Mouse (Mus musculus) ES-Bruce4 (cell line): ENCODE data around the gene Zfp276. TPM values are rescaled to one million over a fixed set of nuclear protein-coding genes. Genes with fewer than 3 reads are reported as not detected.

Experiments
- H3K27ac ChIP-seq: 2 replicates; pipeline ENCODE4 v1.5.1; 2012; ENCODE audit warnings: low read length, inconsistent platforms; ENCODE audit not compliant: insufficient read depth
- H3K27me3 ChIP-seq: 2 replicates; pipeline ENCODE4 v1.6.1; 2012; ENCODE audit warnings: mild to moderate bottlenecking, low read length, inconsistent platforms; ENCODE audit not compliant: control insufficient read depth, poor library complexity, insufficient read depth, severe bottlenecking
- H3K36me3 ChIP-seq: 2 replicates; pipeline ENCODE4 v1.6.1; 2012; ENCODE audit warnings: inconsistent platforms, mild to moderate bottlenecking, low read length, moderate library complexity; ENCODE audit not compliant: control insufficient read depth, poor library complexity, insufficient read depth, severe bottlenecking
- H3K4me1 ChIP-seq: one replicate; pipeline ENCODE4 v1.8.1; 2011; ENCODE audit warnings: low read length; ENCODE audit not compliant: control insufficient read depth, insufficient read depth
- H3K4me3 ChIP-seq: 2 replicates; pipeline ENCODE4 v1.5.1; 2011; ENCODE audit warnings: low read depth, mild to moderate bottlenecking, low read length
- H3K9ac ChIP-seq: 2 replicates; pipeline ENCODE4 v1.6.1; 2012; ENCODE audit warnings: low read depth, mild to moderate bottlenecking, inconsistent platforms; ENCODE audit not compliant: poor library complexity, severe bottlenecking
- H3K9me3 ChIP-seq: replicated peaks from 2 replicates; pipeline ENCODE4 v1.6.1; 2012; ENCODE audit warnings: mild to moderate bottlenecking, low read length, inconsistent platforms; ENCODE audit not compliant: control insufficient read depth, poor library complexity, insufficient read depth, severe bottlenecking
- CTCF ChIP-seq: IDR thresholded peaks from one replicate; pipeline ENCODE4 v1.8.1; 2011; ENCODE audit warnings: low read depth, low read length
- EP300 ChIP-seq: IDR thresholded peaks from 2 replicates; pipeline ENCODE4 v1.6.1; 2011; ENCODE audit warnings: low read depth, low read length; ENCODE audit not compliant: insufficient read depth
- POLR2A ChIP-seq: IDR thresholded peaks from one replicate; pipeline ENCODE4 v1.8.1; 2011; ENCODE audit warnings: low read length; ENCODE audit not compliant: insufficient read depth
- polyA plus RNA-seq: library from polyadenylated mRNA; stranded (reverse); fragments of >200 nt; gene quantifications from 2 replicates; pipeline ENCODE4 v1.2.4, GENCODE M21; 2011; ENCODE audit warnings: low read depth; ENCODE audit not compliant: missing spikeins, insufficient read depth, insufficient read length

Gene Zfp276
- polyA plus RNA-seq = 7.4 and 8.0 TPM in 2 replicates

GRCm38 (mm10) chr8:123254099-123254885 is at the start of gene Zfp276, which contains the start of gene Vps9d1:
Gene Zfp276, plus strand, starts transcription at chr8:123254195.
Gene Vps9d1, minus strand, starts transcription at chr8:123254348.
- Histone ChIP-seq H3K9me3 (no peaks in the 10 kb centered on the region), H3K27me3 (no peaks in the 10 kb centered on the region), H3K4me1 (no peaks in the 10 kb centered on the region), H3K36me3 (peaks cover 3% of the 10 kb centered on the region), H3K9ac (peak within 1 kb of the TSS; percentile 98), H3K27ac (no peak within 1 kb of the TSS), H3K4me3 (peak within 1 kb of the TSS; percentile 91)
- TF ChIP-seq CTCF = no peak

GRCm38 (mm10) chr8:123211876-123212275 is 42.1 kb upstream of the Zfp276 start:
- Histone ChIP-seq H3K27ac (no peak overlapping the region), H3K9ac (peak overlapping the region; percentile 99)

GRCm38 (mm10) chr8:123212321-123213117 is 41.5 kb upstream of the Zfp276 start, which contains the start of the genes Chmp1a and Spata33:
Gene Chmp1a, minus strand, starts transcription at chr8:123212763.
Gene Spata33, plus strand, starts transcription at chr8:123212832.
- peak within 1 kb of the TSS; percentile 10; the same call in 1 of the 2 replicates for H3K27ac ChIP-seq
- peaks cover 4% of the 10 kb centered on the region; the same call in 1 of the 2 replicates for H3K36me3 ChIP-seq
- no peaks in the 10 kb centered on the region for H3K4me1 ChIP-seq
- H3K9me3 ChIP-seq = no peaks in the 10 kb centered on the region
- TF ChIP-seq CTCF = peak; percentile 59
- TF ChIP-seq EP300 = 0 out of 2 replicates have a peak, but pooled peaks have one; percentile 4
- peak; percentile 27 for TF ChIP-seq POLR2A
- H3K9ac ChIP-seq = peak within 1 kb of the TSS; percentile 99
- H3K27me3 ChIP-seq = no peaks in the 10 kb centered on the region
- peak within 1 kb of the TSS; percentile 89 for H3K4me3 ChIP-seq

More at GRCm38 (mm10) chr8:123211876-123212275, 42.1 kb upstream of the Zfp276 start:
- no peaks in the 10 kb centered on the region for H3K27me3 ChIP-seq
- H3K4me3 ChIP-seq = peak overlapping the region; percentile 89
- peaks cover 4% of the 10 kb centered on the region; the same call in 1 of the 2 replicates for H3K36me3 ChIP-seq
- H3K4me1 ChIP-seq = no peaks in the 10 kb centered on the region
- TF ChIP-seq POLR2A (no peak), CTCF (no peak), EP300 (no peak)
- no peaks in the 10 kb centered on the region for H3K9me3 ChIP-seq

GRCm38 (mm10) chr8:123213118-123213772 is 40.8 kb upstream of the Zfp276 start:
- H3K9me3 ChIP-seq = no peaks in the 10 kb centered on the region
- peak overlapping the region; percentile 10; the same call in 1 of the 2 replicates for H3K27ac ChIP-seq
- no peak for TF ChIP-seq EP300
- no peak for TF ChIP-seq POLR2A
- TF ChIP-seq CTCF = no peak
- H3K36me3 ChIP-seq = peaks cover 4% of the 10 kb centered on the region; the same call in 1 of the 2 replicates
- H3K4me1 ChIP-seq = no peaks in the 10 kb centered on the region
- H3K4me3 ChIP-seq = peak overlapping the region; percentile 83
- peak overlapping the region; percentile 66 for H3K9ac ChIP-seq
- H3K27me3 ChIP-seq = no peaks in the 10 kb centered on the region

- Histone ChIP-seq H3K27ac (no peak overlapping the region), H3K9ac (no peak overlapping the region), H3K36me3 (no peaks in the 10 kb centered on the region), H3K4me1 (no peaks in the 10 kb centered on the region), H3K4me3 (no peak overlapping the region), H3K27me3 (no peaks in the 10 kb centered on the region), H3K9me3 (no peaks in the 10 kb centered on the region)
- TF ChIP-seq EP300 (no peak), CTCF (no peak), POLR2A (no peak)
Measured at GRCm38 (mm10) chr8:123215430-123215829, 38.6 kb upstream of the Zfp276 start.
